Mouse (Mus musculus) macrophage (primary cell): ENCODE results near the gene Tuba1b. TPM values are rescaled to one million over a fixed set of nuclear protein-coding genes. Genes with fewer than 3 reads are reported as not detected.
"Not testable (repeated sequence)": the region's sequence is repeated elsewhere in the genome, so short reads cannot be mapped to it uniquely, and the experiment has no call there.

Experiments used
- H3K27ac ChIP-seq: fragments of 350-480 bp; formaldehyde crosslinking; 2 replicates; pipeline ENCODE4 v1.9.0; 2021
- H3K36me3 ChIP-seq: fragments of 350-480 bp; formaldehyde crosslinking; 2 replicates; pipeline ENCODE4 v1.9.0; 2021; ENCODE audit errors: inconsistent target
- H3K4me3 ChIP-seq: fragments of 350-480 bp; formaldehyde crosslinking; 2 replicates; pipeline ENCODE4 v1.9.0; 2021; ENCODE audit errors: inconsistent target
- H3K79me2 ChIP-seq: fragments of 350-480 bp; formaldehyde crosslinking; 2 replicates; pipeline ENCODE4 v1.9.0; 2021; ENCODE audit errors: inconsistent target
- WGBS: methylation state at CpG from one replicate; pipeline ENCODE4 v1.1.7; 2026; ENCODE audit warnings: inconsistent platforms; ENCODE audit not compliant: missing documents; 5-methylcytosine and 5-hydroxymethylcytosine counted together
- polyA plus RNA-seq: library from polyadenylated mRNA; stranded (reverse); fragments of 250-400 nt; gene quantifications from 3 replicates; pipeline ENCODE4 v1.2.4, GENCODE M21; 2018; ENCODE audit warnings: inconsistent platforms

Tuba1b gene
- polyA plus RNA-seq, 1 experiment from 2014 or later: 789 TPM

DNA sequence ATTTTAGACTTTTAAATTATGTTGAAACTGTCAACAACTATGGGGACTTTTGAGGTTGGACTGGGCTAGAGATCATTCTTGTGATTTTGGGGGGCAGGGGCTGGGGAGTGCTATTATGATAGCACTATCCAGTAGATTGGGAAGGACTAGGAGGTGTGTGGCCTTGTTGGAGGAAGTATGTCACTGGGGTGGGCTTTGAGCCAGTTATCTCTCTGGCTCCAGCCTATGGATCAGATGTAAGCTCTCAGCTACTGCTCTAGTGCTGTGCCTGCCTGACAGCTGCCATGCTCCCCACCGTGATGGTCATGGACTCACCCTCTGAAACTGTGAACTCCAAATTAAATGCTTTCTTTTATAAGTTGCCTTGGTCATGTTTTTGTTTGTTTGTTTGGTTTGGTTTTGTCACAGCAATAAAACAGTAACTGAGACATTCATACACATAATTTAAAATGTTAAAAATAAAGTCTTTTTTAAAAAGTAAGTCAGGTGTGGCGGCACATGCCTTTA, 11.3 kb downstream of the Tuba1b start:
- no peak overlapping the region for H3K4me3 ChIP-seq
- H3K36me3 ChIP-seq: no peaks in the 10 kb centered on the region
- no peak overlapping the region for H3K27ac ChIP-seq
- WGBS: 100% methylated on average over 2 of the region's 2 CpGs
- no peaks in the 10 kb centered on the region for H3K79me2 ChIP-seq

DNA sequence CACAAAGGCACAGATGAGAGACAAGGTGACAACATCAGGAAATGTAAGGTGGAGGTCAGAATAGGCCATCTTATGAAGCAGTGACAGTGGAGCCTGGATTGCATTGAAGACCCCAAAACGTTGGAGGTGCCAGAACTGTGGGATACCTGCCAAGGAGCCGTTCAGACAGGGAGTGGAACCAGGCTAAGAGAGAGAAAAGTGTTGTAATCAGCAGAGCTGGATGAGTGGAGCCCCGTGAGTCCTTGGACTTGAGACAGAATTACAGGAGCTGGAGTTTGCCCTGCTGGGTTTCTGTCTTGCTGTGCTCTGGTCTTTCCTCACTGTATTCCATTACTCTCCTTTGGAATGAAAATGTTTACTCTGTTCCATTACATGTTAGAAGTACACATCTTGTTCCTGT, 11.8 kb downstream of the Tuba1b start:
- Histone ChIP-seq H3K4me3 (no peak overlapping the region), H3K36me3 (no peaks in the 10 kb centered on the region), H3K27ac (no peak overlapping the region), H3K79me2 (no peaks in the 10 kb centered on the region)
- WGBS: 72% methylated on average over 3 of the region's 3 CpGs

- Histone ChIP-seq H3K79me2 (peaks cover 5% of the 10 kb centered on the region; the same call in 1 of the 2 replicates), H3K36me3 (no peaks in the 10 kb centered on the region), H3K4me3 (no peak overlapping the region), H3K27ac (no peak overlapping the region)
- WGBS: 84% methylated on average over 4 of the region's 5 CpGs
Measured at GRCm38 (mm10) chr15:98921510-98921909, 12.9 kb downstream of the Tuba1b start.

DNA sequence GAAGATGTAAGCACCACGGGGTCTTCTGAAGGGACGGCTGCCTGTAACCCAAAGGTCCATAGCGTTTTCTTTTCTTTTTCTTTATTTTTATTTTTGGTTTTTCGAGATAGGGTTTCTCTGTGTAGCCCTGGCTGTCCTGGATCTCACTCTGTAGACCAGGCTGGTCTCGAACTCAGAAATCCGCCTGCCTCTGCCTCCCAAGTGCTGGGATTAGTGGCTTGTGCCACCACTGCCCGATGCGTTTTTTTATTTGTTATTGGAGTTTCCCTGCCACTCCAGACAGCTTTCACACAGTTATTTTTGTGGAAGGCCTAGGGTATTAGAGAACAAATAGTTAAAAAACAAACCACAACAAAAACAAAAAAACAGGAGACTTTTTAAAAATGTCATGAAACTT, 15.9 kb downstream of the Tuba1b start:
- not testable (repeated sequence) for H3K36me3 ChIP-seq
- 9% methylated on average over 8 of the region's 8 CpGs for WGBS
- Histone ChIP-seq H3K27ac (peak overlapping the region; percentile 2; the same call in 1 of the 2 replicates), H3K79me2 (peaks cover 23% of the 10 kb centered on the region; the same call in 1 of the 2 replicates), H3K4me3 (peak overlapping the region; percentile 58)

DNA sequence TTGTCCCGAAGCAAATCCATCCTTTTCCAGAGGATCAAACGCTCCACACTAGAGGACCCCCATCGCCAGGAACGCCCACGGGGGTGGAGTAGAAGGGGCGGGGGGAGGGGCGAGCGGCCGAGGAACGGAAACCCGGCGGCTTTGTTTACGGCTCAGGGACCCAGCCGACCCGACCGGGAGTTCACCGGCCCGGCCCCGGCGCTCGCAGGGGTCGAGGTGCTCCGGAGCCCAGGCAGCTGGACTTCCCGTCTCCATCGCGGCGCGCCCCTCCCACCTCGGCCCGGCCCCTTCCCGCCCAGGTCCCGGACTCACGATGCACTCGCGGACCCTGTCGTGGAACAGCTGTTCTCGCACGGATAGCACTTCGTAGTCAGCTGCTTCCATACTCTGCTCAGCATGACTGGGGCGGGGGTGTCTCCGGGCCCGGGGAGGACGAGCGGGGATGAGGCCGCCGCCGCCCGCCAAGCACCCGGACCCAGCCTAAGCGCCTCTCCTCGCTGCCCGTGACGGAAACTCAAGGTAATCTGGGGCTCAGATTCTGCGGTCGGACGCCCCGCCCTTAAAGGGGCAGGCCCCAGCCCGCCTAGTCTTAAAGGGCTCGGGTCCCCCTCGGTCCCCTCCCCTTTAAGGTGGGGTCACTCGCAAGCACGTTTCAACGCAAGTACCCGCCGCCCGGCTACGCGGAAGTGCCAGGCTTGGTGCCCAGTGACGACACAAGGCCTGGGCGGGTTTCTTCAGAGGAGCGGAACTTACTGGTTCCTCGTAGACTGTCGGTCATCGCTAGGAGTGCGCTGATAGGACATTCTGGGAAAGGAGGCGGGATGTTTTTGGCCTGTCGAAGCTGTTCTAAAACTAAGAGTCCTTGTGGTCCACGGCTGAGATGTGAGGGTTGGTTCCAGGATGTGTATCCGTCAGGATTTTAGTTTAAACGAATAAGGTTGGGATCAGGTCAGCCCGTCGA, 16.5 kb downstream of the Tuba1b start, which contains the start of gene Lmbr1l:
Gene Lmbr1l (minus strand): TSS at position 694 of the 961 bp plus-strand sequence.
- peaks cover under 1% of the 10 kb centered on the region; the same call in 1 of the 2 replicates for H3K36me3 ChIP-seq
- under 1% methylated on average over 78 of the region's 82 CpGs for WGBS
- H3K4me3 ChIP-seq: peak within 1 kb of the TSS; percentile 58
- H3K79me2 ChIP-seq: peaks cover 23% of the 10 kb centered on the region; the same call in 1 of the 2 replicates
- H3K27ac ChIP-seq: peak within 1 kb of the TSS; percentile 2; the same call in 1 of the 2 replicates

DNA sequence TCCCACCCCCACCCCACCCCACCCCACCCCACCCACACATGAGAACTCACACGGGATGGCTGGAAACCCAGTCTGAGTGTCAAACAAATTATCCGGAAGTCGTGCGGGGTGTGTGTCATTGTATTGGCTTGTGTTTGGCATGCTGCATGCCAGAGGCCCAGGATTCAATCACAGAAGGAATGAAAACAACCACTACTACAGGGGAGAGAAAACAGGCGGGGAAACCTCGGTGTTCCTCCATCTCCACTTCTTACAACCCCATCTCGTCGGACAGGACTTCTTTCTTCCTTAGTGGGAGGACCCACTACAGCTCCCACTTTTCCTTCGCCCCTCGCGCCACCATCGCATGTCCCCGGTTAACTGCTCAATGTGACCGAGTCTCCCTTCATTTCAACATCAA, 17.3 kb downstream of the Tuba1b start:
- under 1% methylated on average over 14 of the region's 14 CpGs for WGBS
- no peak overlapping the region for H3K27ac ChIP-seq
- H3K36me3 ChIP-seq: peaks cover 7% of the 10 kb centered on the region; the same call in 1 of the 2 replicates
- H3K79me2 ChIP-seq: peaks cover 23% of the 10 kb centered on the region; the same call in 1 of the 2 replicates
- H3K4me3 ChIP-seq: peak overlapping the region; percentile 58

DNA sequence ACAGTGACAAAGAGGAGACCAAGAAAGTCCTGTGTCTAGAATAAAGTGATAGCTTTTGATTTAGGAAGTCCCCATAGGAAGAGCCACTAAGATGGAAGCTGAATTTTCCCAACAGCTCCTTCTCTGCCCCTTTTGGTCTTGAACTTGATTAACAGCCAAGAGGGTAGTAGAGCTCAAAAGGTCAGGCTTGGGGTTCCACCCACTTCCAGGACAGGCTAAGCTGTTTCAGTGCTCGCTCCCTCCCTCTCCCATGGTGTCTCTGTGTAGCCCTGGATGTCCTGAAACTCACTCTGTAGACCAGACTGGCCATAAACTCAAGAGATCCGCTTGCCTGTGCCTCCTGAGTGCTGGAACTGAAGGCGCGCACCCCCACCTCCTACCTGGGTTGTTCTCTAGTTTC, 18.3 kb downstream of the Tuba1b start:
- peaks cover 12% of the 10 kb centered on the region; the same call in 1 of the 2 replicates for H3K36me3 ChIP-seq
- H3K4me3 ChIP-seq: no peak overlapping the region
- H3K27ac ChIP-seq: no peak overlapping the region
- WGBS: 92% methylated on average over 4 of the region's 4 CpGs
- H3K79me2 ChIP-seq: peaks cover 23% of the 10 kb centered on the region; the same call in 1 of the 2 replicates

GRCm38 (mm10) chr15:98914903-98915302, 19.5 kb downstream of the Tuba1b start:
- Histone ChIP-seq H3K36me3 (peaks cover 21% of the 10 kb centered on the region), H3K4me3 (no peak overlapping the region), H3K27ac (no peak overlapping the region), H3K79me2 (peaks cover 23% of the 10 kb centered on the region; the same call in 1 of the 2 replicates)
- WGBS: 88% methylated on average over 6 of the region's 6 CpGs

DNA sequence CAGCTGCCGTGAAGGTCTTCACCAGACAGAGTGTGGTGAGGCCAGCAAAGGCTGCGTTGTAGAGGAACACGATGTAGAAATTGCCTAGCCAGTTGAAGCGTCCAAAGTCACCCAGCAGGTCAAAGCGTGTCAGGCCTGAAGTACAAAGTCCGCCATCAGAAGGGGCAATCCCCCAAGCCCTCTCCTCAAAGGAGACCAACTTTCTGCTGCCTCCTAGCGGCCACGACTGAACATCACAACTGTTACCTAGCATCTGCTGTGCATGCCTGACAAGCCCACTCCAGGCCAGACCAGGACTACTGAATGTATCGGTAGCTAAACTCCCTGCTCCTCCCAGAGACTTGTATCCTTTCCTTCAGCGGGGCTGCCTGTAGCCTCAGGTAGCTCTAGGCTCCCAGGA, 29.7 kb downstream of the Tuba1b start:
- Histone ChIP-seq H3K79me2 (no peaks in the 10 kb centered on the region), H3K4me3 (no peak overlapping the region), H3K27ac (no peak overlapping the region), H3K36me3 (peaks cover 28% of the 10 kb centered on the region; the same call in 1 of the 2 replicates)
- 69% methylated on average over 10 of the region's 10 CpGs for WGBS

DNA sequence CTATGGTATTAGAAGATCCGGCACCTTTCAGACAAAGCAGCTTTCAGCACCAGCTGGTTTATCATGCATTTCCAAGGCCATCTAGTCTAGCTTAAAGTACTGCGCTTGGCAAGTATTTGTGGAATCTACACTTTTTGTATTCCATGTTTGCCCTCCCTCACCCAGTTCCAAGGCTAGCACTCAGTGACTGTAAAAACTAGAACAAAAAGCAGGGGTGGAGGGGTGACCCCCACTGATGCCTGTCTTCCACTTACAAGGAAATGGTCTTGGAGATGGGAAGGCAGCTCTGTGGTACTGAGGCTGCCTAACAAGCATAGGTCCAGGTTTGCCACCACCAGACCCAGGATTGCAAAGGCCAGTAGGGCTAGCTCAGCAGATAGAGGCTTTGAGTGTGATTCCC, 31.8 kb downstream of the Tuba1b start:
- Histone ChIP-seq H3K27ac (no peak overlapping the region), H3K79me2 (no peaks in the 10 kb centered on the region), H3K36me3 (peaks cover 10% of the 10 kb centered on the region; the same call in 1 of the 2 replicates), H3K4me3 (no peak overlapping the region)
- 98% methylated on average over 2 of the region's 2 CpGs for WGBS

DNA sequence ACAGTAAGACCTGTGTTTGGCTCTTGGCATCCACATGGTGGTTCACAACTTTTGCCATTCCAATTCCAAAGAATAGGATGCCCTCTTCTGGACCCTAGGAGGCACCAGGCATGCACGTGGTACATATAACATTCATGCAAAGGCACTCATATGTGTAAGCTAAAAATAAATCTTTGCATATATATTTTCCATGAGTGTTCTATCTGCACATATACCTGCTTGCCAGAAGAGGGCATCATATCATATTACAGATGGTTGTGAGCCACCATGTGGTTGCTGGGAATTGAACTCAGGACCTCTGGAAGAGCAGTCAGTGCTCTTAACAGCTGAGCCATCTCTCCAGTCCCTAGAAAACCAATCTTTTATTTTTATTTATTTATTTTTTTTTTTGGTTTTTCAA, 32.8 kb downstream of the Tuba1b start:
- H3K27ac ChIP-seq: no peak overlapping the region
- H3K36me3 ChIP-seq: peaks cover 10% of the 10 kb centered on the region; the same call in 1 of the 2 replicates
- H3K79me2 ChIP-seq: no peaks in the 10 kb centered on the region
- 56% methylated on average over 1 of the region's 1 CpGs for WGBS
- no peak overlapping the region for H3K4me3 ChIP-seq

- no peak within 1 kb of the TSS for H3K4me3 ChIP-seq
- H3K27ac ChIP-seq: no peak within 1 kb of the TSS
- H3K36me3 ChIP-seq: no peaks in the 10 kb centered on the region
- H3K79me2 ChIP-seq: no peaks in the 10 kb centered on the region
- whole genome bisulfite sequencing: 4% methylated on average over 41 of the region's 41 CpGs
Measured at GRCm38 (mm10) chr15:98897928-98898800, 36.2 kb downstream of the Tuba1b start, which contains the start of gene Dhh. Gene Dhh, minus strand, starts transcription at chr15:98898540.

GRCm38 (mm10) chr15:98897495-98897894, 36.9 kb downstream of the Tuba1b start:
- no peaks in the 10 kb centered on the region for H3K79me2 ChIP-seq
- H3K27ac ChIP-seq: no peak overlapping the region
- H3K36me3 ChIP-seq: no peaks in the 10 kb centered on the region
- H3K4me3 ChIP-seq: no peak overlapping the region
- WGBS: 8% methylated on average over 10 of the region's 10 CpGs
